Mouse (Mus musculus) urinary bladder, postnatal 10 days (tissue): ENCODE results near the gene Gtdc1.

Experiments
- DNase-seq: peaks from one replicate; pipeline ENCODE4 v3.0.0; 2022; ENCODE audit warnings: low spot score

The Gtdc1 gene

GRCm38 (mm10) chr2:44927482-44927811 lies at the start of gene Gtdc1:
TSS of gene Gtdc1 (minus strand) at chr2:44927657.
- DNase-seq = no peak

- no peak for DNase-seq
These were observed 49.6 kb upstream of the Gtdc1 start for GRCm38 (mm10) chr2:44977051-44977450.

GRCm38 (mm10) chr2:44976484-44976883 lies 49.0 kb upstream of the Gtdc1 start:
- DNase-seq = no peak

- no peak for DNase-seq
These were observed 46.4 kb upstream of the Gtdc1 start for GRCm38 (mm10) chr2:44973828-44974227.

- DNase-seq = no peak
These were observed 42.7 kb upstream of the Gtdc1 start for GRCm38 (mm10) chr2:44970087-44970646.

- no peak for DNase-seq
These were observed 42.2 kb upstream of the Gtdc1 start for GRCm38 (mm10) chr2:44969640-44970039.

- DNase-seq = no peak
These were observed 41.8 kb upstream of the Gtdc1 start for GRCm38 (mm10) chr2:44969226-44969625.

- DNase-seq = no peak
These were observed 38.5 kb upstream of the Gtdc1 start for GRCm38 (mm10) chr2:44965834-44966555.

GRCm38 (mm10) chr2:44962620-44963019 lies 35.2 kb upstream of the Gtdc1 start:
- DNase-seq = no peak

GRCm38 (mm10) chr2:44961192-44961591 lies 33.7 kb upstream of the Gtdc1 start:
- no peak for DNase-seq

- DNase-seq = no peak
These were observed 33.1 kb upstream of the Gtdc1 start for GRCm38 (mm10) chr2:44960561-44960960.

GRCm38 (mm10) chr2:44957329-44957797 lies 29.9 kb upstream of the Gtdc1 start:
- DNase-seq = no peak

GRCm38 (mm10) chr2:44956232-44956631 lies 28.8 kb upstream of the Gtdc1 start:
- no peak for DNase-seq

- no peak for DNase-seq
These were observed 28.0 kb upstream of the Gtdc1 start for GRCm38 (mm10) chr2:44955506-44955905.

GRCm38 (mm10) chr2:44954180-44954579 lies 26.7 kb upstream of the Gtdc1 start:
- DNase-seq = no peak

- no peak for DNase-seq
These were observed 25.5 kb upstream of the Gtdc1 start for GRCm38 (mm10) chr2:44952830-44953422.

- DNase-seq = no peak
These were observed 24.3 kb upstream of the Gtdc1 start for GRCm38 (mm10) chr2:44951651-44952213.

GRCm38 (mm10) chr2:44944689-44945088 lies 17.2 kb upstream of the Gtdc1 start:
- no peak for DNase-seq

- no peak for DNase-seq
These were observed 3.5 kb upstream of the Gtdc1 start for GRCm38 (mm10) chr2:44930951-44931350.

- no peak for DNase-seq
These were observed 1.2 kb upstream of the Gtdc1 start for GRCm38 (mm10) chr2:44928631-44929030.

- DNase-seq = peak; percentile 67
These were observed 575 bp downstream of the Gtdc1 start for GRCm38 (mm10) chr2:44926683-44927481.

- DNase-seq = no peak
These were observed 1.2 kb downstream of the Gtdc1 start for GRCm38 (mm10) chr2:44926167-44926682.
